Mouse (Mus musculus) G1E-ER4 (cell line): ENCODE data around the gene Tbca. TPM values are rescaled to one million over a fixed set of nuclear protein-coding genes. Genes with fewer than 3 reads are reported as not detected.

Experiments used
- GATA1 ChIP-seq: IDR thresholded peaks from one replicate; pipeline ENCODE4 v1.8.0; 2012; ENCODE audit warnings: low read length, inconsistent platforms
- polyA plus RNA-seq: library from polyadenylated mRNA; stranded (reverse); fragments of >175 nt; gene quantifications from 2 replicates; pipeline ENCODE4 v1.2.3, GENCODE M21; 2012

The Tbca gene
- polyA plus RNA-seq = 5.0 and 6.7 TPM in 2 replicates

DNA sequence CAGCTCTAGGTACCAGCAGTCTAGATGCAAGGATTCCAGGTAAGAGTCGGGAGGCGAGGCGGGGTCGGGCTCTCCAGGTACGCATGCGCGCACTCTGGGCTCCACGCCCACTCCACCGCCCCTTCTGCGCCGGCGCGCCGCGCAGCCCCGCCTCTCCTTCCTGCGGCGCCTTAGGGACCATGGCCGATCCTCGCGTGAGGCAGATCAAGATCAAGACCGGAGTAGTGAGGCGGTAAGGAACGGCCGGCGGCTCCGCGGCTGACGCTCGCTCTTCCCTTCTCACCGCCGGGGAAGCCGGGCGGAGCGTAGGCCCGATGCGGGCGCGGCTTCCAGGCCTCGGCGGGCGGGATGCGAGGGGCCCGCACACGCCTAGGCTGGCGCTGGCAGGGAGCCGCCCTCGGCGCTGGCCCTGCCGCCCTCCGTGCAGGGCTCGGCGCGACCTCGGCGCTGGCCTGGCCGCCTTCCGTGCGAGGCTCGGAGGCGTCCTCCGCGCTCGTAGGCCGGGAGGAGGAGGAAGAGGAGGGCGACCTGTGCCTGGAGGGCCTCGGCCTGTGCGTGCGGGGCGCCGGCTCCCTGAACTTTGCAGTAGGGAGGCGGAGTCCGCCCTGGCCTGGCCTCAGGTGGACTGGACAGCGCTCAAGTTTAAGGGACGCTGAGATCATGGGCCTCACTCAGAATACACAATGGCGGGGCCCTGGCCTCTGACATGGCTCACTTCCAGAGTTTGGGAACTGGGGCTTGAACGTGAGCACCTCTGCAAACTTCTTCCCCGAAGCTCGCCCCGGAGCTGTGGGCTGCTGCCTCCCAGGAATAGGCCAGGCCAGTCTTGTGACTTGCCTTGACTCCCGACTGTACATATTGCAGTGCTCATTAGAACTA is at the start of gene Tbca:
Tbca (plus strand) TSS at position 140 of the 879 bp plus-strand sequence.
- no peak for TF ChIP-seq GATA1

DNA sequence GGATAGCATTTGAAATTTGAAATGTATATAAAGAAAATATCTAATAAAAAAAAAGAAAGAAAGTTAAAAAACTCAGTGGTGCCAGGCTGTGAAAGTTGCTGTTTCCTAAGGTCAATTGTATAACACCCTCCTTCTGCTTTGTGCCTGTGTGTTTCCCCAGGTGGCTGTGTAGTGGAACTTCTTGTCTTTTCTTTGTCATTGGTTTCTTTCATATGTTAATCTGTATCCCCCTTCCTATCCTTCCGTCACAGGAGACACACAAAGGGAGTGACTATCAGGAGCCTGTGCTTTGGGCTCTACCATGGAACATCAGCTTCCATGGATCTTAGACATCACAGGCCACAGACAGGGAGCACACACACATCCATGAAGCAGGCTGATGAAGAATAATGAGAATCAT is 43.5 kb upstream of the Tbca start:
- TF ChIP-seq GATA1 = no peak

DNA sequence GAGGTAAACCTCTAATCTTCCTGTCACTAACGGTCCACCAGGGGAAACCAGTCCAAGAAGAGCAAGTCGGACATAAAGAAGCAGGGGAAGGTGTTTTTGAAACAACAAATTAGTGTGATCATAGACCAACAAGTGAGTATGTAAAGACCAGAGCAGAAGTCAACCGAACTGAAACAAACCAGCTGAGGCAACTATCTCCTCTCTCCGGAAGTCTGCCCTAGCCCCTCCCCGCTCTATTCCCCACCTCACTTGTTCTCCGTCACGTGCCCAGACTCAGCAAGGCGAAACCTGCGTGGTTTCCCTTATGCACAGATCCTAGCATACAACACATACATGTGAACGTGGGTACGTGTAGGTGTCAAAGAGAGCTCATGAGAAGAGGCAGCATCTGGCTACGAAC is 22.9 kb upstream of the Tbca start:
- no peak for TF ChIP-seq GATA1

DNA sequence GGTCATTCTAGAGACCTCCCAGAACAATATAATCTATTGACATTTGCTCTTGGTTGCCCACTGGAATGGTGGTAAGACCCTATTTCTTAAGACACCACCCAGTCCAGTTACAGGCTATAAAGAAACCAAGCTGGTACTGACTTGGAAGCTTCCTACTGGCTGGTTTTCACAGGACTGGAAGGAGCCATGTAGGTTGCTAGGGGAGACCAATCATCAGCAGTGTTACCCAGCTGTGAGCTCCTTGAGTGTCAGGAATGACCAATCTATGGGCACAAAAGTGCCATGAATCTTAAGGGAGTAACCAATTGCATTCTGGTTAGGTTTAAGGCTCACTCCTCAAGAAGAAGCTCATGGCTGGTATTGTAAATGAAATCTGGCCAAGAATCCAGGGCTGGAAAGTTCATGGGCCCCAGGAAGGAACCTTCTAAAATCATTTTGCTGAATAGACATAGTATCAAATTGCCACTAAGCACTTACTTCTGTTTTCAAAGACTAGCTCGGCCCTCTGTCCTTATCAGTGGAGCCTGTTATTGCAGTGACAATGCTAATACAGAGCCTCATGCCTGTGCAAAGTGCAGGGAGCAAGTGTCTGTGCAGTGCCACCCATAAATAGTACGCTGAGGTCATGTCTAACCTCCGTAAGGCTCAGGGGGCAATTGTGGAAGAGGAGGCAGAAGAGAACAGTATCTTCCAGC is 20.1 kb upstream of the Tbca start:
- no peak for TF ChIP-seq GATA1

DNA sequence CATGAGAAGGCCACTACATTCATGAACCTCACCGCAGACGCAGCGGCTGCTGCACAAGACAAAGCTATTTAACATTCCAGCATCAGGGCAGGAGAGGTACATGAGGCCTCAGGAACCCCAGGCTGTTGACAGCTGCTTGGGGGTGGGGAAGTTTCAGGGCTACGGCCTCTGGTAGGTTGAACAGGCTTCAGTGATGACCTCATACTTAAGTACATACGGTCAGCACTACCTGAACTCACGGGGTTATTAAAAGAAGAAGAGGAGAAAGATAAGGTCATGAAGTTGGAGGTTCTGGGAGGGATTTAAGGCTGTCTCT is 19.6 kb upstream of the Tbca start:
- TF ChIP-seq GATA1 = no peak

DNA sequence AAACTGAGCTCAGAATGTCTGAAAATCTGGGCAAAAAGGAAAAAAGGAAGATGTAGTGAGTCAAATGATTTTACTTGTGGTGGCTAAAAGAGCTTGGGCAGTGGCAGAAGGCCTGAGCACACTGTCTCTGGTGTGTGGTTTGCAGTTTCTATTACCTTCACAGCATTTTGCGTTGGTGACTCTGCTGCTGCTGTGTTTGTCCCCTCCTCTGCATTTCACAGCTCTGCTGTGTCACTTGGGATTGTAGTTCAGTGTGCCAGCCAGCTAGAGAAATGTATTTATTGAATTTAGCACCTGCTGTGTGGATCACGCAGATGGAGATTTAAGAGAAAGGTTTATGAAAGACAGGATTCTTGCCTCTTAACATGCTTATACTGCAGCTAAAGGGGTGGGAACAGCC is 1.8 kb upstream of the Tbca start:
- no peak for TF ChIP-seq GATA1

DNA sequence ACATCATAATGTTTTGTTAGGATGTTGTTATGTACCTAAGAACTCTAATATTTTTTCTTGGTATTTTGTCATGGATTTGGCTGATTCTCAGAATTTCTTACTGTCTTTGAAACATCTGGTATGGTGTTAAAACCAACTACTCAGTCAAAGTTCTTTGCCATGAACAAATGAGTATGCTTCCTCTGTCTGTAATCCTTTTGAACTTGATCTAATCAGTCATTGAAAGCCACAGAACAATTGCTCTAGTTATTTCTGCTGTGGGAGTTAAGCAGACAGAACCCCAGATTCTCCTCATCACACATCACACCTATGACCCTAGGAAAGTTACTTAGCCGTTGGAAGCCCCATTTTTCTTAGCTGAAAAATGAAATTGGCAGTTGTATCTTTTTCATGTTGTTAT is 6.0 kb downstream of the Tbca start:
- TF ChIP-seq GATA1 = no peak

DNA sequence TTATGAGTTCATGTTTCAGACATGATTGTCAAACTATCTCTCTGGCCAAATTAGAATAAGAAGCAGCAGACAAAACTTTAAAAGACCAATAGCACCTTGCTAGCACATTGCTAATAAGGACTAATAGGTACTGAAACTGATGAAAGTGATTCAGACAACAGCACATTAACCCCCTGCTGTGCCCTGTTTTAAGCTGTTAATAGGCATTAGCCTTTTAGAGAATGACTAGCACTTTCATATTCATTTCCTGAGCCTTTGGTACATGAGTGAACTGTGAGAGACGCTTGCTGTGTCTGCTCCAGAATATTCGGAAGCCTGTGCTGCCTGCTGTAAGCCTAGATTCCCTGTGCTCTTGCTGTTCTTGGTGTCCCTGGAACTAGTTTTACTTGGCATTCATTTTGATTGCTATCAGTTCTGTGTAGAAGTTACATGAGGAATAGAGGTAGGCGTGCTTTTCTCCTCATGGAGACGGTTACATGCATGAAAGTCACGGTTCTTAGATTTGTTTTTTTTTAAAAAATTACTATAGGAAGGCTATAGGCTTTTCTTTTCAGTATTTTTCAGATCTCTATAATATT is 14.9 kb downstream of the Tbca start:
- TF ChIP-seq GATA1 = no peak

DNA sequence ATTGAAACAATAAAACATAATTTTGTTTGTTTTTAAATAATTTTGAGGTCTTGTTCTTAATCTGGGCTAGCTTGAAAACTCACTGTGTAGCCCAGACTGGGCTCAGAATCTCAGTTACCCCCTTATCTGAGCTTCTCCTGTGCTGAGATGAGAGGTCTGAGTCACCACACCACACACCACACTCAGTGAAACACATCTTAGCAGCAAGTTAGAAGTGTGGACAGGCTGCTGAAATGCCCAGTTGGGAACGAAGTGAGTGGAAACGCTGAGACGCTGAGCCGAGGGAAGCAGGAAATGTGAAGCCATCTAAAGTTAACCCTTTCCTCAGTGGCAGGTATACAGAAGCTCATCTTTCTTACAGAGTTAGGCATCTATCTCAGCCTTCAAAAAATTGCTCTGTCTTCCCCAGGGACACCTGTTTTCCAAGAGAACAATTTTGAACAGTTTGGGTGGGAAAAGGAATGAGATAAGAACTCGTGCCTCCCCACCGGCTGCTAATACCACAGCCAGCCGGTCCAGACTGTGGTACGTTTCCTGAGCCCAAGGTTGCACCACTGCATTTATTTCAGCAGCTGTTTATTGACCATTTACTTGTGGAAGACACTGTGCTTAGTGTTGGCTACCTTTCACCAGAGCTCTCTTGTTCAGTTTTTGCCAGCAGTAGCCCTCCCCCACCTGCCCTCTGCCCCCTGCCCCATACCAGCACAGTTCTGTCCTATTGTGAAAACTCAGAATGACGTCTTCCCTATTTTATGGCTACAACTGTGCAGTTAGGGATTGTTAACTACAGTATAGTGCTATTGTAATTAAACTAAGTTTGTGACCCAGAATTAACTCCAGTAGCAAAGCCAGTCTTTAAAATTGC is 17.8 kb downstream of the Tbca start:
- no peak for TF ChIP-seq GATA1

DNA sequence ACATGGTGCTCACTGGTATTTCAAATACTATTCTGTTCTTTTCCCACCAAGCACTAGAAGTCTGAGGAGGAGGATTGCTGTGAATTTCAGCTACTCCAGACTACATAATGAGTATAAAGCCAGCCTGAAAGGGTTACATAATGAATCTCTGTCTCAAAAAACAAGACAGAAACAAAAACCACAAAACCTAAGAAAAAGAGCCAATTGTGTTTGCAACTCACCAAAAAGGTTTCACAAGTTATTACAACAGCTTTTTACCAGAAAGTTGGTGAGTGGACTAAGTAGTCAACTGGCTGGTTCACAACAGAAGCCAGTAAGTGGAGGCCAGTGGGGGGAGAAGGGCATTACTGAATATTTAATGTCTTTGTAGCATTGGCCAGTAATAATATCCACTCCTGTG is 19.9 kb downstream of the Tbca start:
- TF ChIP-seq GATA1 = no peak

DNA sequence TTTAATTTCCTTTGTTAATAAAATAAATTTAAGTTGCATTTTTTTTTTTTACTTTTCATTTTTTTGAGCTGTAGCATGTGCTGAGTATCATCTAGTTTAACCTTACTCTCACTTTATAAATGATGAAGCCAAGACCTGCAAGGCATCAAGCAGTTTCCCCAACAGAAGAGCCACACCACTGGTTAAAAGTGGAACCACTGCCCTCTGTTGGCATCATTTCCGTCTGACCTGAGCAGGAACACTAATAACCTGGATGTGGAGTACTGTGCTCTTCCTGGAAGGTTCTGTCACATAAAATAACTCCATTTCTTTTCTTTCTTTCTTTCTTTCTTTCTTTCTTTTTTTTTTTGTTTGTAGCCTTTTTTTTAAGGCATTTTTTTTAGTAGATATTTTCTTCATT is 21.0 kb downstream of the Tbca start:
- TF ChIP-seq GATA1 = no peak

DNA sequence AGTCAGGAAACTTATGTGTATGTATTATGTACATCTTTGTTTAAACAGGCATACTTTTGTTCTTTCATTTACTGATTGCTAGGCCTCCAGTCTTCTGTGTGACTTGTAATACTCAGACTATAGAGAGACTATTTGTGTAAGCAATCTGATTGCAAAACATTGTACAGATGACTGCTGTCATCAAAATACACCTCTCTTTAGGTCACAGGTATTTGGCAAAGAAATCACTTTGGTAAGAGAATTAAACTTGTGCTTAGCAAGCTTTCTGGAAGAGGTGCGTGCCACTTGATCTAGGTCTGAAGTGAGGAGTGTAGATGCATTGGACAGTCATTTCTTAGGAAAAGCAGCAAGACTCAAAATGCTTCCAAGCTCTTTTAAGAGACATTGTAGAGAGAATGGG is 22.7 kb downstream of the Tbca start:
- no peak for TF ChIP-seq GATA1

DNA sequence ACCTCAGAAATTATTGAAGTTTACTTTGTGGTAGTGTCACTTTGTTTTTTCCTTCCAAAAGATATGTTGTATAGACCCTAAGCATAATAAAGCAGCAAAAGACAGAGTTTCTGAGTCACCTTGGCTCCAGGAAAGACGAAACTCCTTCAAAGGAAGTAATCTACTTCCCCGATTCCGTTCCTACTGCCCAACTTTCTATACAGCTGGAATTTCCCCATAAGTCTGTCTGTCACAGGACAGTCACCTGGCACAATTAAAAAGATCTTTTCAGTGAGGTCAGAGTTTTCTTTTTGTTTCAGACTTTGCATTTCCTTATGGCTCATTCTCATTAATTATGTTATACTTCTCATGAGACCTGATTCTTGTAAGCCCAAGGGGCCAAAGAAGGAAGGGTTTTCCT is 25.1 kb downstream of the Tbca start:
- no peak for TF ChIP-seq GATA1

DNA sequence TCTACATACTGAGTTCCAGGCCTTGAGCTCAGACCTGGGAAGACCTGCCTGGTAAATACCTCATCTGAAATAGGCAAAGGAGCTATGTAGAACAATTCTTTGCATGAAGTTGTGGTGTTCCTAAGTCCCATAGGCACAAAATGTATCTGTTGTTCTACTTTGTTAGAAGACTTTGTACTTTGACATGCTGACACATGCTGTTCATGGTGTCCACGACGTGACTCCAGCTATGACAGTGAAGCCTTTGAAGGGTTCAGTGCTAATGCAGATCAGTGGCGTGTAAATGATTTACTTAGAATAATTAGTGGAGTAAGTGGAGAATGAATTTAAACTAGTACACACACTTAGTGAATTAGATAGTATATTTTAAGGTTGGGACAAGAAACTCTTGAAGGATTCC is 31.8 kb downstream of the Tbca start:
- no peak for TF ChIP-seq GATA1

DNA sequence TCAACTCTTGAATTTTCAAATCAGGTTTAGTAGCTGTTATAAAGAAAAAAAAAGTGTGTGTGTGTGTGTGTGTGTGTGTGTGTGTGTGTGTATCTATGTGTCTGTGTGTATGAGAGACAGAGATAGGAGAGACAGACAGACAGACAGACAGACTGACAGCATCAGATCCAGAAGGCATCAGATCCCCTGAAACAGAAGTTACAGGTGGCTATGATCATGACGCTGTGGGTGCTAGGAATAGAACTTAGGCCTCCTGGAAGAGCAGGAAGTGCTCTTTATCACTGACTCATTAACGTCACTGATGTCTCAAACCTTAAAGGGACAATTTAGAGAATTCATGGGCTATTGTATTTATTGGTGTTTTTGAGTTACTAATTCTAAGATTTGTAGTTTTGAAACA is 32.2 kb downstream of the Tbca start:
- no peak for TF ChIP-seq GATA1

DNA sequence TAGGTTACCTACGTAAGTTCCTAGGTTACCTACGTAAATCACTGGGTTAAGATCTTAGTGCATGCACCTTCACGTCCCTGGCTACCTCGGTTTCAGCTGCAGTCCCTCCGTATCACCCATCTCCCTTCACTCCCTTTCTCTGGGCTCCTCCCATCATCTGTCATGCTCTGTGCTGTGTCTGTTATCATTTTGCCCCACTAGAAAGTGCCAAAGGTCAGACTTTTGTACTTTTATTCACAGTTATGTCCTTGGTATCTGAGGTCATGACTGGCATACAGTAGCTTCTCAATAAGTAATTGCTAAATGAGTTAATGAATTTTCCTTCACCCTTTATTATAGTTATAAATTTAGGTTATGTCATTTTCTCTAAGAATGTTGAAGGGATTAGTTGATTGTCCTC is 37.7 kb downstream of the Tbca start:
- no peak for TF ChIP-seq GATA1
